Mouse (Mus musculus) bone marrow, adult 2 months (tissue): ENCODE results near the gene Arid1b. TPM values are rescaled to one million over a fixed set of nuclear protein-coding genes. Genes with fewer than 3 reads are reported as not detected.

Source experiments
- H3K27ac ChIP-seq: fragments of 200-500 bp; 2 replicates; pipeline ENCODE4 v1.5.1; 2012; ENCODE audit warnings: low read depth, mild to moderate bottlenecking, control low read depth, inconsistent platforms, low read length; ENCODE audit not compliant: control insufficient read depth, poor library complexity, insufficient read depth
- H3K4me1 ChIP-seq: fragments of 200-500 bp; 2 replicates; pipeline ENCODE4 v1.6.1; 2011; ENCODE audit warnings: low read length; ENCODE audit not compliant: control insufficient read depth, insufficient read depth
- H3K4me3 ChIP-seq: fragments of 200-500 bp; replicated peaks from 2 replicates; pipeline ENCODE3; 2011; ENCODE audit warnings: mild to moderate bottlenecking, low read depth, low read length, control low read depth; ENCODE audit not compliant: control insufficient read depth
- CTCF ChIP-seq: fragments of 200-500 bp; IDR thresholded peaks from 2 replicates; pipeline ENCODE4 v1.5.1; 2011; ENCODE audit warnings: low read length, control low read depth; ENCODE audit not compliant: control insufficient read depth, insufficient read depth
- POLR2A ChIP-seq: fragments of 200-500 bp; IDR thresholded peaks from 2 replicates; pipeline ENCODE4 v1.6.1; 2011; ENCODE audit warnings: low read depth, mild to moderate bottlenecking, control low read depth, low read length, borderline replicate concordance; ENCODE audit not compliant: control insufficient read depth
- WGBS: fragments of 180-500 bp; shearing (Covaris S2); methylation state at CpG from one replicate; pipeline ENCODE4 v1.1.7; 2018; 5-methylcytosine and 5-hydroxymethylcytosine counted together
- polyA plus RNA-seq: library from polyadenylated mRNA; stranded (reverse); fragments of >200 nt; gene quantifications from 2 replicates; pipeline ENCODE4 v1.2.4, GENCODE M21; 2011; ENCODE audit warnings: low replicate concordance; ENCODE audit not compliant: missing spikeins, insufficient read depth, insufficient read length

Gene Arid1b
- polyA plus RNA-seq, 1 experiment, result 12.5 TPM

DNA sequence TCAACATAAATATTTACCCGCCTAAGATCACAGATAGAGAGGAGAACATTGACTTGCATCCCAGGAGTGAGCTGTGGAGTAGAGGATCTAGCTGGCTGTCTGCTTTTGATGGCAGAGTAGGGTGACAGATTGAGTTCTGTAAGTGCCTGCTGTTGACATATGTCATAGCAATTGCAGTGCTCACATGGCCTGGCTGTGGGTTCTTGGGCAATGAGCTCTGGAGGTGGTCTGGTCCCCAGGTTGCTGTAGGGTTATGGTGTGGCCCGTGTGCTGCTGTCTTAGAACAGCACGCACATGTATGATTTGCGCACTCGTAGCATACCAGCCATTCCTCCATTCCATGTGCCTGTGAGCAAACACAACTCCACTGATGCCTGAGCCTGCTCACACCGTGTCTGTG is 71.1 kb downstream of the Arid1b start:
- 80% methylated on average over 6 of the region's 6 CpGs for WGBS

DNA sequence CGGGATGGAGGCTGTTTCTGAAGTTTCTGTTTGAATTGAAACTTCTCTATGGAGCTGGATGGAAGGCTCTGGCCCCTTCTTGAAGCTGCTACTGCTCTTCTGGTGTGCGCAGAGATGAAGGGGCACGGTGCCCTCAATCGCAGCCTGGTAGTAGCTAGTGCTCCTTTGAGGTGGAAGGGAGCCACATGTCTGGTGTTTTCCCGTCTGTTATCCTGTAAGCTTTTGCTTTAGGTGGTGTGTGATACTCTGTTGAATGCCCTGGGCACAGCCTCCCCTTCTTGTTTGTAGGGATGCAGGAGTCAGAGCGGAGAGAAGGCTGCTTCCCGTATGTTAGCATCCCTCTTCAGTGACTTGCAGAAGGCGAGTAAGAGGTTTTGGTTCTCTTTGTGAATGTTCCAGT is 72.7 kb downstream of the Arid1b start:
- H3K4me3 ChIP-seq, result no peak overlapping the region
- WGBS, result 76% methylated on average over 8 of the region's 8 CpGs
- no peaks in the 10 kb centered on the region; the same call in 1 of the 2 replicates for H3K4me1 ChIP-seq
- TF ChIP-seq POLR2A (no peak), CTCF (no peak)
- no peak overlapping the region for H3K27ac ChIP-seq

More for the DNA sequence above, 71.1 kb downstream of the Arid1b start:
- Histone ChIP-seq H3K4me3 (no peak overlapping the region), H3K4me1 (no peaks in the 10 kb centered on the region; the same call in 1 of the 2 replicates), H3K27ac (no peak overlapping the region)
- no peak for TF ChIP-seq POLR2A
- no peak for TF ChIP-seq CTCF

DNA sequence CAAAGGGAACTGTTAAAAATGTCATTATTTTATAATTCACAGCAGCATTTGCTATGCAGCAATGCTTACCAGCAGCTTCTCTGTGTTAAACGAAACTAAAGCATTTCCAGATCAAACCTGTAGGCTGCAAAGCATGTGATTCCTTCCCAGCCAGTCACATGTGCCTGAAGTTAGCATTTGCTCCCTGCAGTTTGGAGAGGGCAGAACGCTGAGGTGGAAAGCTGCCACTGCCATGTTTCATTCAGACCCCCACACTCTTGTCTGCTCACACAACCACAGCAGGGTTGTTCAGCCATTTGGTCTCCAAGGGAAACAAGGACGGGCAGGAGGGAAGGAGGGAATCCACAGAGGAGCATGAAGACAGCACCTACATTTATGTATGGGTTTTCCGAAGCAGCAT is 73.1 kb downstream of the Arid1b start:
- WGBS, result 78% methylated on average over 4 of the region's 4 CpGs
- H3K4me3 ChIP-seq, result no peak overlapping the region
- H3K27ac ChIP-seq, result no peak overlapping the region
- TF ChIP-seq POLR2A (no peak), CTCF (no peak)
- no peaks in the 10 kb centered on the region; the same call in 1 of the 2 replicates for H3K4me1 ChIP-seq

DNA sequence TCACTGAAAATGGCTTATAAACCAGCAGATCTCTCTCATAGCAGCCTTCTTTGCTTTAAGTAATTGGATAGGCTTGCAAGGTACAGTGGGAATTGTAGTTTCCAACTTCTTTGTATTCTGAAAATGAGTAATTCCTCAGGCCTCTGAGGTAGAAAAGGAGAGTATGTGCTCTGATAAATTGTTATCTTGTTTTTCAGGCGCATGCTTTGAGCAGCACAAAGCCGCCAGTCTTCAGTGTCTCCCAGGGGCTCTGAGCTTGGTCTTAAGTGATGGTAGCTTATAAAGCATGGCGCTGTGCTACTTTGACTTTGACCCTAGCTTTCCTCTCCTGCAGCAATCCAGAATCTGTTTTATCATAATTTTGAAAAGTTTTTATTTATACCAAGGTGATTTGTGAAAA is 76.3 kb downstream of the Arid1b start:
- Histone ChIP-seq H3K4me1 (no peaks in the 10 kb centered on the region; the same call in 1 of the 2 replicates), H3K27ac (no peak overlapping the region), H3K4me3 (no peak overlapping the region)
- 72% methylated on average over 3 of the region's 3 CpGs for WGBS
- TF ChIP-seq CTCF, result no peak
- no peak for TF ChIP-seq POLR2A

DNA sequence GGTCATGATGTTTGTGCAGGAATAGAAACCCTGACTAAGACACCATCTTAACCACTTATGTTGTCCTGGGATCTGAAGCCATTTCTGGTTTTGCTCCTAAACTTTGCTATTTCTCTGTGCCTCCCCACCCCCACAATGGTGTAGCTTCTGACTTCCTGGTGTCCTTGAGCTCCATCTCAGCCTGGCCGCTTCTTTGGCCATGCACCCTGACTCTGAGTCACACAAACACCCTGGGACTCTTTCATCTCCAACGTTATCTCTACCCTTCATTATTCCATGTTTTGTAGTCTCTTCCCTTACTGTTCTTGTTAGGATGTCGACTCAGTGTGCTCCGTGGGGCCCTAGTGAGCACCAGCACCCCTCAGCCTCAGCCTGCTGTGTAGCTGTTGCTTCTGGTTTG is 78.4 kb downstream of the Arid1b start:
- H3K4me1 ChIP-seq, result no peaks in the 10 kb centered on the region; the same call in 1 of the 2 replicates
- H3K27ac ChIP-seq, result no peak overlapping the region
- WGBS, result 80% methylated on average over 4 of the region's 4 CpGs
- no peak overlapping the region for H3K4me3 ChIP-seq
- TF ChIP-seq POLR2A, result no peak
- no peak for TF ChIP-seq CTCF

DNA sequence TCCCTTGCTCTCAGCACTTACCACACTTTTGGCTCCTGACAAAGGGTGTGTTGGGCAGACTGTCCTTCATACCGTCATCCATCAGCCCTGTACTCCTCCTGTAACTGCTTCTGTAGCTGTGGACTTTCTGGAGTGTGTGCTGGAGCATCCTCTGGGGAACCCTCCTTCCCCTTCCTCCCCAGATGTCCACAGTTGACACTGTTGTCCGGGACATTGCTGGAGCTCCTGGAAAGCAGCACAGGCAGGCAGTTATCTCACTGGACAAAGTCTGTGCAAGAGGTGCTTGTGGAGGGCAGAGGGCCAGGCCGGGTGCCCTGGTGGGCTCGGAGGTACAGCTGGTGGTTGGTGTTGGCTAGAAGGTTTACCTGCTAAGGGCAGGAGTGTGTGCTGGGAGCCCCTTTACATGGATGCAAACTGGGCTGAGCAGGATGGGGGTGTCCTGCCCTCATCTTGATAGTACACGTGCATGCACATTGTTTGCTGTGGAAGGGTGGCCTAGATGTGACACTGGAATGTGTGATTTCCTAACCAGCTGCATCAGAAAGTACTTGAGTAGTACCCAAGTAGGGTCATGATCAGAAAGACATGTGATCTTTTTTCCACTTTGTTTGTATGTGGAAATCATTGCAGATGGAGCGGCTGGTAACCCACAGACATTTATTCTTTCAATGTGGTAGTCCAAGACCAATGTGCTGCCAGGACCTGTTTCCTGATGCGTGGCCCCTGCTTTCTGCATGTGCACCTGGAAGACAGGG is 80.8 kb downstream of the Arid1b start:
- H3K4me1 ChIP-seq, result no peaks in the 10 kb centered on the region; the same call in 1 of the 2 replicates
- WGBS, result 71% methylated on average over 7 of the region's 7 CpGs
- no peak for TF ChIP-seq POLR2A
- no peak for TF ChIP-seq CTCF
- H3K4me3 ChIP-seq, result no peak overlapping the region
- H3K27ac ChIP-seq, result no peak overlapping the region

DNA sequence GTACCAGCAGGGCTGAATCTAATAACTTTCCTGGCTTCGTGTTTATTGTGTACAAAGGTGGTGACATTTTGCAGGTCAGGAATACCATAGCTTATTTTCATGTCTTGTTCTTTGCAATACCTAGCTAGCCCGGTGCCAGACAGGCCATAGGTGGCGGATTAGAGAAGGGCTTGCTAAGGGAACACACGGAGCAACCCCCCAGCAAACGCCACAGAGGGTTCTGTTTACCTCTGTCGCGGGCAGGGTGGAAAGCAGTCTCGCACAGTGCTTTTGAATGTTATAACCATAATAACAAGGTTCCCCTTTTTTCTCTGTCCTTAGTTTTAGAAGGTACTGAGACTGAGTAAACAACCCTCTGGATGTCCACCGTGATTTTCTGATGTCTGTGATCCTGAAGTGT is 83.9 kb downstream of the Arid1b start:
- H3K4me3 ChIP-seq, result no peak overlapping the region
- no peak overlapping the region for H3K27ac ChIP-seq
- 29% methylated on average over 9 of the region's 9 CpGs for WGBS
- H3K4me1 ChIP-seq, result peaks cover 2% of the 10 kb centered on the region
- no peak for TF ChIP-seq CTCF
- TF ChIP-seq POLR2A, result no peak

DNA sequence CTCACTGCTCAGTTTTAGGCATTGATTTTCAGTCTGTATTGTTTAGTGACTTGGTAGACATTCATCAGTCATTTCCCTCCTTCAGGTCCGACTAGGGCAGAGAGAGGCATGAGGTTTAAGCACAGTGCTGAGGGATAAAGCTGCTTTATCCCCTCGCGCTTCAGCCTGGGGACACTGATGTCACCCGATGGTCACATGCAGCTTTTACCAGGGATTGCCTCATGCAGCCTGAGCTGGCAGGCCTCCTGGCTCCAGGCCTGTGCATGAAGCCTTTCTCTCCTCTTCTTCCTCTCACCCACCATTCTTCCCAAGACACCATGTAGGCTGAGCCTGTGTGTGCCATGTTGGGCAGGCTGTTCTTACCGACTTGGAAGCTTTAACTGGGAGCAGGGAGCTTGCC is 84.4 kb downstream of the Arid1b start:
- H3K27ac ChIP-seq, result no peak overlapping the region
- 65% methylated on average over 5 of the region's 5 CpGs for WGBS
- no peak overlapping the region for H3K4me3 ChIP-seq
- peaks cover 6% of the 10 kb centered on the region for H3K4me1 ChIP-seq
- TF ChIP-seq POLR2A, result no peak
- no peak for TF ChIP-seq CTCF

DNA sequence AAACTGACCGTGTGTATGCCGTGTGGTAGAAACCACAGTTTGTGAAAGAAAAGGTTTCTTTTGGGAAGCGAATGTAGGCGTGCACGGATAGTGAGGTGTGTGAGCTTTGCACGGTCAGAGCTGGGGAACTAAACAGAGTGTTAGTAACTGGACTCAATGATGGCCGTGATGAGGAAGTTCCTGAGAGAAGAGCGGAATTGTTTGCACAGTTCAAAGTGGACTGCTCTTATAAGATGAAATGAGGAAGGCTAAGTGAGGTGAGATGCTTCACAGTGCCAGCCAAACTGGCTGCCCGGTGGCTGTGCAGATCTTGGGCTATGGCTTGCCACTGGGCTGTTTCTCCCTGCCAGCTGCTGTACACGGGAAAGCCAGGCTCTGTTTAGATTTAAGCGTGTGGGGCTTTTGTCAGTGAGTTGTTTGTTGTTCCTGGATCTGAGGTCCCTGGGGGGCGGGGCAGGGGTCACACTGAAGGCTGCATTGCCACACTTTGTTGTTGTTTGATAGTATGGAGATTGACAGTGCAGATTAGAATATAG is 86.8 kb downstream of the Arid1b start:
- peaks cover 6% of the 10 kb centered on the region for H3K4me1 ChIP-seq
- WGBS, result 22% methylated on average over 12 of the region's 12 CpGs
- no peak overlapping the region for H3K4me3 ChIP-seq
- no peak overlapping the region for H3K27ac ChIP-seq
- no peak for TF ChIP-seq POLR2A
- TF ChIP-seq CTCF, result no peak
